Mouse (Mus musculus): ENCODE data around the gene Mpdu1.
"Not testable (repeated sequence)": the region's sequence is repeated elsewhere in the genome, so short reads cannot be mapped to it uniquely, and the experiment has no call there.

The Mpdu1 gene

DNA sequence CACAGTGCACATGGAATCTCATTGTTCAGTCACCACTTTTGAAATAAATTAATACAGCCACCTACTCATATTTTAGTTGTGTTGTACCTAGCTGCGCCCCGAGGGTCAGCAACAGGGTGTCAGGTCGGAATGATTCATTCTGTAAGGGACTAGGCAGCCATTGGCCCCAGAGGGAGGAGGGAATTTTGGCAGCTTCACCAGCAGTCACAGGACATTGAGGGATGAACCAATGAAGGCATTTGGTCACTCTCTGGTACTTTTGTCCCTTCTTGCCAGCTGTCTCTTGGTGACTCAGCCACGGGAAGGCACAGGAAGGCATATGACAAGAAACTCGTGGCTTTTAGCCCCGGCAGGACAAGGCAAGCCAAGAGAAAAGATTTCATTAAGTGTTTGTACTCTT is 1.4 kb upstream of the Mpdu1 start:
- peak; percentile 33 for DNase-seq

DNA sequence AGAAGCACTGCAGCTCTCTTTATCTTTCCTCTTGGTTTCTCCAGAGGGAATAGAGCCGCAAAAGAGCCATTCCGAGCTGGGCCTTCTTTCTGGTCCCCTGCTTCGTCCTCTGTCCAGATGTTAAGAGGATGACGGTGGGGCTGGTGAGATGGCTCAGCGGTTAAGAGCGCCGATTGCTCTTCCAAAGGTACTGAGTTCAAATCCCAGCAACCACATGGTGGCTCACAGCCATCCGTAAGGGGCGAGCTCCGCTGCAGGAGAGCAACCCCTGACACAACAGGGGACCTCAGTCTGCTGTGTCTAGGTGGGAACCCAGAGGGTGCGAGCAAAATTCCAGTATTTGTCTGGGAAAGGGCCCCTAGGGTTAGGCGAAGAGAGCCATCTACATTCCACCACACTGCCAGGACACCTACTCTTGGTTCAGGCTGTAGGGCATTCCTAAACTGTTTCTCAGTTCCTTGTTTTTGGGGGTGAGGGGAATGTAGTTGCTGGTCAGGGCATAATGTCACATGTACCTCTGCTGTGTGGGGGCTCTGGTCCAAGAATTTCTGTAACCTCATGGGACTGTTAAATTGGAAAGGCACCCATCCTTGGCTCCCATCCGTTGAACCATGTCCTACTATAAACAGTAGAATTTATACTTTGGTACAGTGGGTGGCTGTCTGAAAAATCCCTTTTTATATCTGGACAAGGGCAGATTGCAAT is 677 bp upstream of the Mpdu1 start:
- no peak for DNase-seq

GRCm38 (mm10) chr11:69661221-69661881 is 1.1 kb downstream of the Mpdu1 start:
- DNase-seq, result peak; percentile 41

GRCm38 (mm10) chr11:69657462-69657881 is 5.0 kb downstream of the Mpdu1 start:
- DNase-seq, result no peak

DNA sequence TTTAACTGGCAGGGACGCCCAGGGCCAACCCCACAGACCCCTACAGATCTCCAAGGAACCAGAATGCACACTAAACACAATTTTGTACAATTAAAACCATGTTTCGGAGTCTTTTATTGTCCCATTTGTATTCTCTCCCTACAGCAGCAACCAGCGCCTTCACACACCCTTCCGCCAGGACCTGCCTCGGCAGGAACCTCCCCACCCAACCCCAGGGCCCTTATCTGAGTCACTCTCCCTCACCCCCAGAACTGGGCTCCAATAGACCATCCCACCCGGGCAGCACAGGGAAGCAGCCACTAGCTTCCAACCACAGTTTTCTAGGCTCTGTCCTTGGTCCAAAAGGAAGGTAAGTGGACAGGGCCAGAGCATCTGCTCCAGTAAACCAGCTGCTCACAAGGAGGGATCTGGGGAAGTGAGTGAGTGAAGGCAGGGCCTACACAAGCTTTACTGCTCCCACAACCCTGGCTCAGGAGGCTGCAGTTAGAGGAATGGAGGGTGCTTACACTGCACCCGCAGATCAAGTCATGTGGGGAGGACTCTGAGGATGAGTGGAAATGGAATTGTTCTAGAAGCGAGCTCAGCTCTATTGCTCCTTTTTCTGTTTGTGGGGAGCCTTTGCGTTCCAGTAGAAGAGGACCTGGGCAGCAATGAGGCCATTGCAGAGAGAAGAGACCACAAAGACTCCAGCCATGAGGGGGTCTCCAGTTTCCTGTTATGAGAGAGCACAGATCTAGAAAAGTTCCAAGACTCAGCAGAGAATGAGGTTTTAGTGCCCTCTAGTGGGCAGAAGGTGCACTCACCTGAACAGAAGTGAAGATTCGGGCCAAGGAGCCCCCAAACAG is 5.6 kb downstream of the Mpdu1 start:
- peak; percentile 67 for DNase-seq

GRCm38 (mm10) chr11:69656065-69656455 is 6.4 kb downstream of the Mpdu1 start:
- no peak for DNase-seq

DNA sequence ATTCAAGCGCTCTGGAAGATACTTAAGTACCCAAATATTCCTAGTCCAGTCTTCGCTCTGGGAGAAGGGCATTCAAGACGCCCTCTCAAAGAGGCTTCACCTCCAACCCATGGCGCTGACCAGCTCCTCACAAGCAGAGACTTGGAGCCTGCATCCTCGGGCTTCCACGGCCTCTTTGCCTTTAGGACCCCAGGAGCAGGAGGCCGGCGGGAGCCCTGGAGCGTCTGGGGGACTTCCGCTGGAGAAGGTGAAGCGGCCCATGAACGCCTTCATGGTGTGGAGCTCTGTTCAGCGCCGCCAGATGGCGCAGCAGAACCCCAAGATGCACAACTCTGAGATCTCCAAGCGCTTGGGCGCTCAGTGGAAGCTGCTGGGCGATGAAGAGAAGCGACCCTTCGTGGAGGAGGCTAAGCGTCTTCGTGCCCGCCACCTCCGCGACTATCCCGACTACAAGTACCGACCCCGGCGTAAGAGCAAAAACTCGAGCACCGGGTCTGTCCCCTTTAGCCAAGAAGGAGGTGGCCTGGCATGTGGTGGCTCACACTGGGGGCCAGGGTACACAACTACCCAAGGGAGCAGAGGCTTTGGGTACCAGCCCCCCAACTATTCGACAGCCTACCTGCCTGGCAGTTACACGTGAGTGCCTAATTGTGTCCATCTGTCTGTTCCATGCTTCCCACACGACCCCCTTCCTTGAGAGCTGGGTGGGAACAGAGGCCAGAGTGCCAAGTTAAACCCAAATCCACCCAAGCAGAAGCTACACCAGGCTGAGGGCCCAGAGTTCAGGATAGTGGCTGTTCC is 7.0 kb downstream of the Mpdu1 start, which contains the start of gene Sox15:
Gene Sox15 (plus strand): TSS at position 51 of the 801 bp plus-strand sequence.
- DNase-seq, result peak; percentile 87

- no peak for DNase-seq
These were observed 7.7 kb downstream of the Mpdu1 start for GRCm38 (mm10) chr11:69654760-69655159.

DNA sequence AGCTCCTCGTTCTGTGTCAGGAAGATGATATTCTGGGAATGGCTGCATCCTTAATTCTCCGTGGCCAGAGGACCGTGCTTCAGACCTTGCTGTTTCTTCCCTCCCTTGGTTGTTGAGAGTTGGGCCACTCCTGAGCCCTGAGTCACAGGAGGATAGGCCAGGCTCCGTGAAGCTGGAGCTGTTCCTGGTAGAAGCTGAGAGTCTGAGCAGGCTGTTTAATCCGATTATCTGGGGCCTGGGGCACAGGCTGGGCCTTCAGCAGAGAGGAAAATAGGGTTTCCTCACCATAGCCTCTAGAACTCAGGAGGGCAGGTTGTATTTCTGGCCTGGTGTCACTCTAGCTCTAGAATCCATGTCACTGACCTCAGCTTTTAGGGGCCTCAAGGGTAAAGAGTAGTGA is 9.0 kb downstream of the Mpdu1 start:
- no peak for DNase-seq

DNA sequence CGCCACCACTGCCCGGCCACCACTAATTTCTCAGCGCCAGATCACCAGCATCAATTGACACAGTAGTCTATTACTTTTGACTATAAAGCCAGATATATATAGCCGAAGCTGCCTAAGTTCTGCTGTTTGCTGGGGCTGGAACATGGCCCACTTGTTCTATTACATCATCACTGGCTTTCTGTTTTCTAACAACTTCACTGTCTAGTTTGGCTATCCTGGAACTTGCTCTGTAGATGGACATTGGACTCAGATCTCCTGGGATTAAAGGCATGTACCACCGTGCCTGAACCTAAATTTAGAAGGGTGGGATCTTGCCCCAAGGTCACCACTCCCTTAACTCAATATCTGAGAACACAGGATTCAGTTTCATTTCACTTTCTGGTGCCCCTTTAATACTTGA is 16.6 kb downstream of the Mpdu1 start:
- DNase-seq, result no peak

DNA sequence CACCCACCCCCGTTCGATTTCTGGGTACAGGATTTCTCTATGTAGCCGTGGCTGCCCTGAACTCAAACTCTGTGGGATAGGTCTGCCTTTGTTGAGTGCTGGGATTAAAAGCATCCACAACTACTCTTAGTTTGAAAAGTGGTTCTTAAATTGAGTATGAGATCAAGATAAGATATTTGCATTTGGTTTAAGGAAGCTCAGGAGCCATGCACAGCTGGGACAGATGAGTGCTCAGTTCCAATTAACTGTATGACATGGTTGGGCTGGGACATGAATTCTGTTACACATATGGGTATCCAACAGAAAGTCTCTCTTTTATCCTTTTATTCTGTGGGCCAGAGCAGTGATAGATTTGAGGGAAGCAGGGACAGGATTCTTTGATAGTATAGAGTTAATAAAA is 27.0 kb downstream of the Mpdu1 start:
- no peak for DNase-seq

GRCm38 (mm10) chr11:69633128-69633866 is 29.1 kb downstream of the Mpdu1 start:
- DNase-seq, result peak; percentile 83

DNA sequence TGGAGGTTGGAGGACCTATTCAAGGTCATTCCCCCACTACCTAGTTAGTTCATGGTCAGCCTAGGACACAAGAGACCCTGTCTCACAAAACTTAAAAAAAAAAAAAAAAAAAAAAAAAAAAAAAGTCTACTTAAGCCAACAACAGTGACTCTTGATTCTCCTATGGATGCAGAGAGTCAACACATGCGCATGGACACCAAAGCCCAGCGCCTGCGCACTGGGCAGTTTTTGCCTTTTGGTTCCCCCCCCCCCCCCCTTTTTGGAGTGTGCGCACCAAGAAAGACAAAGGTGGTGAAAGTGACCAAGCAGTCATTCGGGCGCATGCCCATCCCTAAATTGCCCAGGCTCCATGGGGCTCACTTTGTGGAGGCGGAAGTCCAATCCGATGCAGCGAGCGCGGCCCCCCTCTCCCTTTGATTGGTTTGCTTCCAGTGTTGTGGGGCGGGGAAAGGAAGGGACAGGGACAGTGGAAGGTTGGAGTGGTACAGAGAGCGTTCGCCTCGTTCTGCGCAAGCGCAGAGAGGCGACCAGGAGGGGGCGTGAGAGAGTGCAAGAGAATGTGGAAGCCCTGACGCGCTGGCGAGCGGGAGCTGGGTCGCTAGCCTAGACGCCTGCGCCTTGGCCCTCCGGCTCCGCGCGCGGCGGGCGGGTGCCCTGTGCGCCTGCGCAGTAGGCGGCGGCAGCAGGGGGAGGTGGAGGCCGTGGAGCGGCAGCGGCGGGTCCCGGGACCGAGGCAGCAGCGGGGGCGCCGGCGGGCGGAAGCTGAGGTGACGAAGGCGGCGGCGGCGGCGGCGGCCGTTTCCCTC is 30.0 kb downstream of the Mpdu1 start, which contains the start of gene Fxr2:
Gene Fxr2 (plus strand): TSS at position 707 of the 806 bp plus-strand sequence.
- peak; percentile 100 for DNase-seq

DNA sequence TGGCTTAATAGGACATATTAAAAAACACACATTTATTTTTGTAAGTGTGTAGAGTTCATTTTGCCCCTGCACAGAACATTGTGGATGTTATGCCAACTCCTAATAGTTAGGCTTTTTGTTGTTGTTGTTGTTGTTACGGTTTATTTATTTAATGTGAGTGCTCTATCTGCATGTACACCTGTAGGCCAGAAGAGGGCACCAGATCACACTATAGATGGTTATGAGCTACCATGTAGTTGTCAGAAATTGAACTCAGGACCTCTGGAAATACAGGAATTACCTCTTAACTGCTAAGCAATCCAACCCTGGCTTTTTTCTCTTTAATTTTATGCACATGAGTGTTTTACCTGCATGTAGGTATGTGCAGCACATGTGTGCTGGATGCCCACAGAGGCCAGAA is 32.6 kb downstream of the Mpdu1 start:
- no peak for DNase-seq

DNA sequence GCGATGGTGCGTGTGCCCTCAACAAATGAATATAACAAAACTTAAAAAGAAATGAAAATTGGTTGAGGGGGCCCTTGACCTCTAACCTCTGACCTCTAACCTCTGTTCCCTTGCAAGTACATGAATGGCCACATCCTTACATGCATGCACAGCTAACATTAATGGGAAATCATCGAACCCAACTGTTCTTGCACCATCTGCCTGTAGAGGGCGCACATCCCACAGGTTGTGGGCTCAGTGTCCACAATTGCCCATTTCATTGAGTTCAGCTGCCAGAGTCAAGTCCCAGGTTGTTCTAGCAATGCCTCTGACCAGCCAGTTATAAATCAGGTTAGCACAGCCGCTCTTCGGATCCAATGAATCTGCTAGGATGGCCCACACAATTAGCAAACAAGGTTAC is 34.2 kb downstream of the Mpdu1 start:
- DNase-seq, result peak; percentile 88

GRCm38 (mm10) chr11:69624339-69624738 is 38.1 kb downstream of the Mpdu1 start:
- not testable (repeated sequence) for DNase-seq

DNA sequence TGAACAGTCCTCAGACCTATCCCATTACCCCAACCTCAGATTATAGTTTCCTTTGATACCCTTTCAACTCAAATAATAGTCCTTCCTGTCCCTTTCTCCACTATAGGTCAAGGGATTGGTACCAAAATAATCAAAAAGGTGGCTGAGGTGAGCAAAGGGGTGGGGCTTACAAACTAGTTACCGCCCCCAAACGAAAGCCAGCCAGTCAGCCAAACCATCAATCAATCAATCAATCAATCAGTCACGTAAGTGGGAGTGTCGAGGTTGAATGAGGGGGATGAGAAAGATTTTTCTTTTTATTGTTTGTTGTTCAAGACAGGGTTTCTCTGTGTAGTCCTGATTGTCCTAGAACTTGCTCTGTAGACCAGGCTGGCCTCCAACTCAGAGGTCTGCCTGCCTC is 39.4 kb downstream of the Mpdu1 start:
- DNase-seq, result no peak

- DNase-seq, result peak; percentile 43
These were observed 40.0 kb downstream of the Mpdu1 start for GRCm38 (mm10) chr11:69622406-69622805.

- DNase-seq, result peak; percentile 80
These were observed 40.7 kb downstream of the Mpdu1 start, which contains the start of gene Sat2 for GRCm38 (mm10) chr11:69621571-69622268. Gene Sat2 (plus strand): TSS chr11:69622024.

GRCm38 (mm10) chr11:69620394-69621081 is 41.9 kb downstream of the Mpdu1 start:
- DNase-seq, result no peak

Measured in kidney, postnatal 10 days (tissue).